Mouse (Mus musculus): Measurements from ENCODE around the gene Ninj2. TPM values are rescaled to one million over a fixed set of nuclear protein-coding genes. Genes with fewer than 3 reads are reported as not detected.

Gene Ninj2
- polyA plus RNA-seq, 1 experiment from 2014 or later, result not detected

DNA sequence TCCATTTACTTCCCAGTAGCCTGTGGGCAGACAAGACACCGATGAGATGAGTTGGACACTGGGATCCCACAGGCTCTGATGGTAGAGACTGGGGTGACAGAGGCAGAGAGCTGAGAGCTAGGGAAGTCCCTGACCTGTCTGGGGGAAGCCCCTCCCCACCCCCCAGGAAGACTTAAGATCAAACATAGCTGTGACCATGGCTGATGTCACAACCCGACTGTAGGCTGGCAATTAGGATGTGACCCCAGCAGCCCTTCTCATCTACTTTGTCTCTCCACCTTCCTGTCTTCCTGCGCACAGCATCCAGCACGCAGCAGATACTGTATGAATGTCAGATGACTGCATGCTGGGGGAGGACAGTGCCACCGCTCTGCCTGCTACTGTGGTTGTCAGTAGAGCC lies 113.4 kb downstream of the Ninj2 start:
- no peaks in the 10 kb centered on the region for H3K27me3 ChIP-seq (ENCODE audit: control insufficient read depth, insufficient read depth, low read length)
- H3K36me3 ChIP-seq (ENCODE audit: control insufficient read depth, insufficient read depth, low read length), result no peaks in the 10 kb centered on the region
- no peak overlapping the region for H3K27ac ChIP-seq (ENCODE audit: low read depth, low read length)
- 0 out of 2 replicates have a peak, but pooled peaks cover 9% of the 10 kb centered on the region for H3K4me1 ChIP-seq (ENCODE audit: control insufficient read depth, insufficient read depth, low read length)
- no peak overlapping the region for H3K4me2 ChIP-seq (ENCODE audit: low read depth, low read length)
- WGBS, result 91% methylated on average over 5 of the region's 5 CpGs
- H3K9ac ChIP-seq (replicated peaks; ENCODE audit: low read depth, low read length), result no peak overlapping the region
- H3K4me3 ChIP-seq (ENCODE audit: low read depth, low read length), result no peak overlapping the region
- H3K9me3 ChIP-seq (ENCODE audit: control insufficient read depth, low read length), result no peaks in the 10 kb centered on the region
- no peak for ATAC-seq (ENCODE audit: low read depth)

DNA sequence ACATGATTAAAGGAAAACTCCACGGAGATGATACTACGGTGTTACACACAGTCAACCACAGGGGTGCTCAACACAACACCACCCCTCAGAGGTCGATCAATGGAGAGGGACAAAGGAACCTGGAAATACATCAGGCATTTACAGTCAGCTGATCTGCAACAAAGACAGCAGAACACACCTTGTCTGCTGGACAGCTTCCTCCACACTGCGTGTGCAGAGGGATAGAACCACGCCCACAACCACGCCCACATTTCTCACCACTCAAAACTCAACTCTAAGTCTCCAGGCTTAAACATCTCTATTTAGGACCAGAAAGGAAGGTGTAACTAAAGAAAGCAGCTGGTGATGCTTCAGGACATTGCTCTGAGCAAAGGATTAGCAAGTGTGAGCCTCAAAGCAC lies 118.4 kb downstream of the Ninj2 start:
- no peak overlapping the region for H3K9ac ChIP-seq (replicated peaks; ENCODE audit: low read depth, low read length)
- H3K4me1 ChIP-seq (ENCODE audit: control insufficient read depth, insufficient read depth, low read length), result no peaks in the 10 kb centered on the region
- no peaks in the 10 kb centered on the region for H3K27me3 ChIP-seq (ENCODE audit: control insufficient read depth, insufficient read depth, low read length)
- 80% methylated on average over 6 of the region's 6 CpGs for WGBS
- no peak overlapping the region for H3K27ac ChIP-seq (ENCODE audit: low read depth, low read length)
- no peak for ATAC-seq (ENCODE audit: low read depth)
- H3K9me3 ChIP-seq (ENCODE audit: control insufficient read depth, low read length), result no peaks in the 10 kb centered on the region
- no peaks in the 10 kb centered on the region for H3K36me3 ChIP-seq (ENCODE audit: control insufficient read depth, insufficient read depth, low read length)
- no peak overlapping the region for H3K4me3 ChIP-seq (ENCODE audit: low read depth, low read length)
- H3K4me2 ChIP-seq (ENCODE audit: low read depth, low read length), result no peak overlapping the region

DNA sequence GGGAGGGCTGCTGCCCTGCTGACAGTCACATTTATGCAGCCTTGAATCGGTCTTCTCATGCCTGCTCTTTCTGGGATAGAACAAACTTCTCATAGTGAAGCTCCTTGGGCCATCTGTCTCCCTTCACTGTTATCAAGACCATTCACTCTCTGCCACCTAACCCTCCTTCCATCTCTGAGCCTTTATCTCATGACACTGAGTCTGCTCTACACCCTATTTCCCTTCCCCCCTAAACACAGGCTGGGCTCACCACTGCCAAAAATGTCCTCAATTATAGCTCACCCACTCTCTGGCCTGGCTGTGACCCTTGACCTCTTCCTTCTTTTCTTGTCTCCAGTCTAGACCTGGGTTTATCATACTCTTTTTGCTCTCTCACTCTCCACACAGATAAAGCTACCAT lies 123.6 kb downstream of the Ninj2 start:
- Histone ChIP-seq H3K36me3 (ENCODE audit: control insufficient read depth, insufficient read depth, low read length) (no peaks in the 10 kb centered on the region), H3K4me1 (ENCODE audit: control insufficient read depth, insufficient read depth, low read length) (no peaks in the 10 kb centered on the region), H3K9me3 (ENCODE audit: control insufficient read depth, low read length) (no peaks in the 10 kb centered on the region), H3K27ac (ENCODE audit: low read depth, low read length) (no peak overlapping the region), H3K4me3 (ENCODE audit: low read depth, low read length) (no peak overlapping the region), H3K9ac (replicated peaks; ENCODE audit: low read depth, low read length) (no peak overlapping the region), H3K4me2 (ENCODE audit: low read depth, low read length) (no peak overlapping the region), H3K27me3 (ENCODE audit: control insufficient read depth, insufficient read depth, low read length) (no peaks in the 10 kb centered on the region)
- no peak for ATAC-seq (ENCODE audit: low read depth)
- WGBS, result 100% methylated on average over 1 of the region's 1 CpGs

DNA sequence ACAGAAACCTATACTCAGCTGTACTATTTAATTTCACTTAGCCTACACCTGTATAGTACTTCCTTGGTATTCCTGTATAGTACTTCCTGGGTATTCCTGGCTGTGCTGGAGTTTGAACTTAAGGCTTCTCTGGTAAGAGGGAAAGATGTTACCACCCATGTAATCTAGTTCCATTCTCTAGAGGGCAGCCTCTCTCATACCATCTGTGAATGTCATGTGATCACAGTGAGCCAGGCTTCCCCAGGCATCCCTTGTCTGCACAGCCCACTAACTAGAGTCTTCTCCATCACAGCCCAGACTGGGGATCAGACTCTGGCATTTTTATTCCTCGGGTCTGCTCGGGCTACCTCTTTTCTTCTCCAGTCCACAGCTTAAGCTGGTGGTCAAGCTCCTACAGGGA lies 126.1 kb downstream of the Ninj2 start:
- H3K9me3 ChIP-seq (ENCODE audit: control insufficient read depth, low read length), result no peaks in the 10 kb centered on the region

DNA sequence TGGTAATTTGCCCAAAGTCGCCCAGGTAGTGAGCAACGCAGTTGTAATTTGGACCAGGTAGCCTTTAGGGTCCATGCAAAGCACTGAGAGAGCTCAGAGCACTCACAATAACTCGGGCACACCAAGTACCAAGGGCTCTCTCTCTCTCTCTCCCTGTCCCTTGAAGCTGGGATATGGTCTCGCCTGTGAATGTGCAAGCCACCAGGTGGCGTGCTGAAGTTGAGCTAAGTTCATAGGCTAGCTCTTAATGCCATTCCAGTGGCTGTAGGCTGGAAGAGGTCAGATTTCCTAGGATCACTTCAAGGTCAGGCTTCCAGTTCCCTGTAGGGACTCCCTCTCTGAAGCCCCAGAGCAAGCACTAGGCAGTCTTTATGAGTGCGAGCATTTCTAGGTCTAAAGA lies 129.5 kb downstream of the Ninj2 start:
- H3K4me1 ChIP-seq (ENCODE audit: control insufficient read depth, insufficient read depth, low read length), result no peaks in the 10 kb centered on the region
- H3K36me3 ChIP-seq (ENCODE audit: control insufficient read depth, insufficient read depth, low read length), result no peaks in the 10 kb centered on the region
- H3K4me2 ChIP-seq (ENCODE audit: low read depth, low read length), result no peak overlapping the region
- ATAC-seq (ENCODE audit: low read depth), result no peak
- WGBS, result 33% methylated on average over 6 of the region's 6 CpGs
- H3K27me3 ChIP-seq (ENCODE audit: control insufficient read depth, insufficient read depth, low read length), result no peaks in the 10 kb centered on the region
- no peak overlapping the region for H3K9ac ChIP-seq (replicated peaks; ENCODE audit: low read depth, low read length)
- H3K4me3 ChIP-seq (ENCODE audit: low read depth, low read length), result no peak overlapping the region
- no peaks in the 10 kb centered on the region for H3K9me3 ChIP-seq (ENCODE audit: control insufficient read depth, low read length)
- H3K27ac ChIP-seq (ENCODE audit: low read depth, low read length), result no peak overlapping the region

More for the DNA sequence above, 126.1 kb downstream of the Ninj2 start:
- no peak overlapping the region for H3K4me3 ChIP-seq (ENCODE audit: low read depth, low read length)
- WGBS, result 83% methylated on average over 2 of the region's 2 CpGs
- no peak for ATAC-seq (ENCODE audit: low read depth)
- H3K4me1 ChIP-seq (ENCODE audit: control insufficient read depth, insufficient read depth, low read length), result no peaks in the 10 kb centered on the region
- no peak overlapping the region for H3K27ac ChIP-seq (ENCODE audit: low read depth, low read length)
- H3K36me3 ChIP-seq (ENCODE audit: control insufficient read depth, insufficient read depth, low read length), result no peaks in the 10 kb centered on the region
- no peak overlapping the region for H3K9ac ChIP-seq (replicated peaks; ENCODE audit: low read depth, low read length)
- no peak overlapping the region for H3K4me2 ChIP-seq (ENCODE audit: low read depth, low read length)
- H3K27me3 ChIP-seq (ENCODE audit: control insufficient read depth, insufficient read depth, low read length), result no peaks in the 10 kb centered on the region

DNA sequence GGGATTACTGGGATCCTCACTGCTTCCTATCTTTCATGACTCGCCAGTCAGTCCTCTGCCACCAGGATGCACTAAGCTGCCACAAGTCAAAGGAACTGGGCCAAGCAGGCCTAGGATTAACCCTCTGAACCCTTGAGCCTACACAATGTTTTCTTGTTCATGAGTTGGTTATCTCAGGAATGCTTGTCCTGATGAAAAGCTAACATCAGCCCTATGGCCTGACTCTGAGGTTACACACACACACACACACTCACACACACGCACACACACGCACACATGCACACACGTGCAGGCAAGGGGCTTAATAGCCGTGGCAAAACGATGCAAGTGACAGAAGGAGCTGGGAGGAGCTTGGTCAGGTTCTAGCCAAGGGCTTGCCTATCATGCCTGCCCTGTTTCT lies 132.2 kb downstream of the Ninj2 start:
- H3K4me2 ChIP-seq (ENCODE audit: low read depth, low read length), result no peak overlapping the region
- H3K27ac ChIP-seq (ENCODE audit: low read depth, low read length), result no peak overlapping the region
- no peak overlapping the region for H3K9ac ChIP-seq (replicated peaks; ENCODE audit: low read depth, low read length)
- H3K27me3 ChIP-seq (ENCODE audit: control insufficient read depth, insufficient read depth, low read length), result no peaks in the 10 kb centered on the region
- H3K4me1 ChIP-seq (ENCODE audit: control insufficient read depth, insufficient read depth, low read length), result no peaks in the 10 kb centered on the region
- H3K9me3 ChIP-seq (ENCODE audit: control insufficient read depth, low read length), result no peaks in the 10 kb centered on the region
- 56% methylated on average over 6 of the region's 6 CpGs for WGBS
- no peak for ATAC-seq (ENCODE audit: low read depth)
- H3K36me3 ChIP-seq (ENCODE audit: control insufficient read depth, insufficient read depth, low read length), result no peaks in the 10 kb centered on the region
- no peak overlapping the region for H3K4me3 ChIP-seq (ENCODE audit: low read depth, low read length)

DNA sequence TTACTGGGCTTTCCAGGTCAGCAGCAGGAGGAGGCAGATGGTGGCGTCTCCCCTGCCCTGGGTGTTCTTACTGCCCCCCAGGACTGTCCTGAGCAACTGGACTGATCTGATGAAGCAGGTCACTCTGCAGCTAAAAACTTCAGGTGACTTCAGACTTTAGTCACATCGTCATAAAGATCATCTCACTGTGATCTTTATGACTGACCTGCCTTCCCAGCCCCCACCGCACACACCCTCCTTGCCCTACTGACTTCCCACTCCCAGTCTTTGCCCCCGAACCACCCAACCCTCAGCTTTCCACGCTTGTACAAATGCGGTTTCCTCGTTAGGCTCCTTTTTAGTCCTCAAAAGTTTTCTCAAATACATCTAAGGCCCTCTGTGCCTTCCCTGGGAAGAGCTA lies 133.9 kb downstream of the Ninj2 start:
- H3K9ac ChIP-seq (replicated peaks; ENCODE audit: low read depth, low read length), result no peak overlapping the region
- WGBS, result 90% methylated on average over 7 of the region's 7 CpGs
- H3K27ac ChIP-seq (ENCODE audit: low read depth, low read length), result no peak overlapping the region
- no peaks in the 10 kb centered on the region for H3K27me3 ChIP-seq (ENCODE audit: control insufficient read depth, insufficient read depth, low read length)
- no peaks in the 10 kb centered on the region for H3K9me3 ChIP-seq (ENCODE audit: control insufficient read depth, low read length)
- no peak overlapping the region for H3K4me2 ChIP-seq (ENCODE audit: low read depth, low read length)
- no peaks in the 10 kb centered on the region for H3K4me1 ChIP-seq (ENCODE audit: control insufficient read depth, insufficient read depth, low read length)
- no peaks in the 10 kb centered on the region for H3K36me3 ChIP-seq (ENCODE audit: control insufficient read depth, insufficient read depth, low read length)
- no peak overlapping the region for H3K4me3 ChIP-seq (ENCODE audit: low read depth, low read length)
- ATAC-seq (ENCODE audit: low read depth), result no peak

DNA sequence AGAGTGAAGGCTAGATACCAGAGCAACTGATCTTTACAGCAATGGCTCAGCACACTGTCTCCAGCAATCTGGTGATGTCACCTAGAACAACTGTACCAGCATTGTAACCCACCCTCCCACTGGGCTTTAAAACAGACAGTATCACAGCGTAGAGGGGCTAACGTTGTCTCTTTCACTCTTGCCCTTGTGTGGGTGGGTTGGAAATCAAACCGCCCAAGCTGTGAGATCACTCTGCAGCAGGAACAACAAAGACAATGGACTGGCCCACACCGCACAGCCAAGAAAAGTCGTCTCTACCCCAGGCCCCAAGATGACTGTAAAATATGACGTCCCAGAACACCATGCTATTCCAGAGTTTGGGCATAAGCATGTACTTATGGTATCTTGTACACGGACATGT lies 136.7 kb downstream of the Ninj2 start:
- H3K27me3 ChIP-seq (ENCODE audit: control insufficient read depth, insufficient read depth, low read length), result no peaks in the 10 kb centered on the region
- no peak overlapping the region for H3K4me2 ChIP-seq (ENCODE audit: low read depth, low read length)
- H3K4me1 ChIP-seq (ENCODE audit: control insufficient read depth, insufficient read depth, low read length), result no peaks in the 10 kb centered on the region
- H3K36me3 ChIP-seq (ENCODE audit: control insufficient read depth, insufficient read depth, low read length), result no peaks in the 10 kb centered on the region
- no peak overlapping the region for H3K27ac ChIP-seq (ENCODE audit: low read depth, low read length)
- WGBS, result 54% methylated on average over 7 of the region's 7 CpGs
- ATAC-seq (ENCODE audit: low read depth), result no peak
- H3K4me3 ChIP-seq (ENCODE audit: low read depth, low read length), result no peak overlapping the region
- H3K9me3 ChIP-seq (ENCODE audit: control insufficient read depth, low read length), result no peaks in the 10 kb centered on the region
- no peak overlapping the region for H3K9ac ChIP-seq (replicated peaks; ENCODE audit: low read depth, low read length)

DNA sequence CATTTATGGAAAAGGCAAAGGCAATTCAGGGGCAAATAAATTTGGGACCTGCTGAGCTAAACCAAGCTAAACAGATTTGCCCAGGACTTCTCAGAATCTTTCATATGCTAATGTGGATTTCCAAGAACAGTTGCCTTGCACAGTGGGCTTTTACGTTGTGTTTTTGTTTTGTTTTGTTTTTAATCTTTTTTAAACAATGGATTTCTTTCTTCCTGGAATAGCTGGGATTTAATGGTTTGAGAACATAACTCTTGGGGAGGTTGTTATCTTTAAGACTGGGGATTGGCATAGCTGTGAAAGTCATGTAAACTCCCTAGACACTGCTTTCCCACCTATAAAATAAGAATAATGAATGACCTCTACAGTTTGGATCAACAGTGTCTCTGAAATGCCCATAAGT lies 137.3 kb downstream of the Ninj2 start:
- ATAC-seq (ENCODE audit: low read depth), result no peak
- Histone ChIP-seq H3K27ac (ENCODE audit: low read depth, low read length) (no peak overlapping the region), H3K4me1 (ENCODE audit: control insufficient read depth, insufficient read depth, low read length) (no peaks in the 10 kb centered on the region), H3K36me3 (ENCODE audit: control insufficient read depth, insufficient read depth, low read length) (no peaks in the 10 kb centered on the region), H3K9ac (replicated peaks; ENCODE audit: low read depth, low read length) (no peak overlapping the region), H3K4me2 (ENCODE audit: low read depth, low read length) (no peak overlapping the region), H3K27me3 (ENCODE audit: control insufficient read depth, insufficient read depth, low read length) (no peaks in the 10 kb centered on the region), H3K4me3 (ENCODE audit: low read depth, low read length) (no peak overlapping the region), H3K9me3 (ENCODE audit: control insufficient read depth, low read length) (no peaks in the 10 kb centered on the region)
- WGBS, result 14% methylated on average over 1 of the region's 1 CpGs

DNA sequence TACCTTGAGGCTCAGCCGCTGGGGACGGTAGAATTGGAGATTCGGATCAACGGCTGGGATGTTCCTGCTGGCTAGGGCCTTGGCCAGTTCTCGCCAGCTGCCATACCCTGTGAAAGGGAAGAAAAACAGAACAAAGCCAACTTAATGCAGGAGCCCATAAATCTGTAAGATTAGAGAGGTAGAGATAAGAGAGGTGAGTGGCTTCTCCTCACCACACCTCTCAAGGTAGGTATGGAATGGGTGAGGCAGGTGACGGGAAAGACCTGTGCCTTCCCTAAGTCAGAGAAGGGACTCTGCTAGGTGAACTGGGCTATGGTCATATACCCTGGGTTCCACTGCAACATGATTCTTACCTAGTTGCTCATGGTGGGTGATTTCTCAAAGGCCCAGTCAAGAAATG lies 139.7 kb downstream of the Ninj2 start:
- 94% methylated on average over 6 of the region's 6 CpGs for WGBS
- Histone ChIP-seq H3K4me1 (ENCODE audit: control insufficient read depth, insufficient read depth, low read length) (no peaks in the 10 kb centered on the region), H3K4me3 (ENCODE audit: low read depth, low read length) (no peak overlapping the region), H3K27ac (ENCODE audit: low read depth, low read length) (no peak overlapping the region), H3K9ac (replicated peaks; ENCODE audit: low read depth, low read length) (no peak overlapping the region), H3K27me3 (ENCODE audit: control insufficient read depth, insufficient read depth, low read length) (no peaks in the 10 kb centered on the region), H3K4me2 (ENCODE audit: low read depth, low read length) (no peak overlapping the region), H3K9me3 (ENCODE audit: control insufficient read depth, low read length) (no peaks in the 10 kb centered on the region), H3K36me3 (ENCODE audit: control insufficient read depth, insufficient read depth, low read length) (no peaks in the 10 kb centered on the region)
- no peak for ATAC-seq (ENCODE audit: low read depth)

Data from neural tube, embryonic 14.5 days (tissue).